Mouse (Mus musculus): ENCODE results near the gene Tpbpa. TPM values are rescaled to one million over a fixed set of nuclear protein-coding genes. Genes with fewer than 3 reads are reported as not detected.
"Not testable (repeated sequence)": the region's sequence is repeated elsewhere in the genome, so short reads cannot be mapped to it uniquely, and the experiment has no call there.

Tpbpa gene
- total RNA-seq (2014; fragmentation: Nextera tagmentation) (not detected in 2 replicates), total RNA-seq (2017) (not detected in 2 replicates)

- not testable (repeated sequence) for ATAC-seq (replicated peaks; ENCODE audit: poor library complexity, severe bottlenecking)
Observed at GRCm38 (mm10) chr13:60941884-60942283, at the start of gene Tpbpa. Tpbpa (minus strand) TSS chr13:60941984.

- peak; percentile 67 for ATAC-seq (replicated peaks; ENCODE audit: poor library complexity, severe bottlenecking)
Observed at GRCm38 (mm10) chr13:60986915-60987314, 45.1 kb upstream of the Tpbpa start.

- peak; percentile 56 for ATAC-seq (replicated peaks; ENCODE audit: poor library complexity, severe bottlenecking)
Observed at GRCm38 (mm10) chr13:60972319-60972718, 30.5 kb upstream of the Tpbpa start.

DNA sequence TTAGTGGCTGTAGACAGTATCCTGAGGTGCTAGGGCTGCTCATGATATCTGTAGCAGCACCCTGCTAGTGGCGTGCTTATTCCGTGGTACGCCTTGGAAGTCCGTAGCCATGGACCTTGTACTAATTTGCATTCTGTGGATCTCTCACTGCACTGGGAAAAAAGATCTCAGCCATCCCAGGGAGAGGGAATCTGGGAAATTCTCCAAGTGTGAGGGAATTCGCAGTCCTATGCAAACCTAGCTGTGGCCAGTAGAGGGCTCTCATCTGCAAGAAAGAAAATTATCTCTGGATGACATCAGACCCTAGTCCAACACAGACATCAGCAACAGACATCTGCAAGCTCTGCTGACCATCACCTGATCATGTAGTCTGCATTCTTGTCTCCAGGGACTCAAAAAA lies 22.2 kb upstream of the Tpbpa start:
- ATAC-seq (replicated peaks; ENCODE audit: poor library complexity, severe bottlenecking), result peak; percentile 67

DNA sequence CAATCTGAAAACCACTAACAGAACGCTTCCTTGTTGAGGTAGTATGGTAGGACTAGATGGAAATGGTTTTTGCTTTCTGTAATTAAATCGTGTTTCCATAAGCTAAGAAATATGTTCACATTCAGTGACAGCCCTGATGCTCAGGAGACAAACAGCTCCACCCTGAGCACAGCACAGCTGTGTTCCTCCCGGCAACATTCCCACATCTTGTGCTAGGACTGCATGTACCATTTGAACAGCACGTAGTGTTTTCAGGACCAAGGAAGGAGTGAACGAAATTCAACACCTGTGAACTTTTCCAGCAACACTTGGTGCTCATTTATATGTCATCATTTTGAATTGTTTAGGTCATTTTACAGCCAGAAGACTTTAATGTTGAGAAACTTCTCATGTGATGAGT lies 19.9 kb upstream of the Tpbpa start:
- ATAC-seq (replicated peaks; ENCODE audit: poor library complexity, severe bottlenecking), result no peak

DNA sequence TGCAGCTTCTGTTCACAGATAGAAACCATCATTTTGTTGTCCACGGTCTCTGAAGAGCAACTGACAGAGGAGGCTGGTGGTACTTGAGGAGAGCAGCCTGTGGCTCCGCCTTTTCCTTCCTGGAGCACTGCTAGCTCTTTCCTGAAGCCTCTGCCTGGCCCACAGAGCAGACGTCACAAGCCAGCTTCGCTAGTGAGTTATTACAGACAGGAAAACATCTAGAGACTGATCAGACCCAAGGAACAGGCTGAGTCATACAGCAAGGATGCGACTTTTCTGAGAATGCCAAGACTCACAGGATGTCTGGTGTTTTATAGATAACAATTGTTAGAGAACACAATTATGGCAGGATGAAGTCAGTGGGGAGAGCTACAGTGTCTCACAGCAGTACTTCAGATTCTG lies 5.3 kb downstream of the Tpbpa start, which contains the start of the genes Gm49391 and Ctla2a:
Gene Gm49391 (minus strand): TSS at position 72 of the 402 bp plus-strand sequence.
Gene Ctla2a (minus strand): TSS at position 126 of the 402 bp plus-strand sequence.
- peak; percentile 99 for ATAC-seq (replicated peaks; ENCODE audit: poor library complexity, severe bottlenecking)

DNA sequence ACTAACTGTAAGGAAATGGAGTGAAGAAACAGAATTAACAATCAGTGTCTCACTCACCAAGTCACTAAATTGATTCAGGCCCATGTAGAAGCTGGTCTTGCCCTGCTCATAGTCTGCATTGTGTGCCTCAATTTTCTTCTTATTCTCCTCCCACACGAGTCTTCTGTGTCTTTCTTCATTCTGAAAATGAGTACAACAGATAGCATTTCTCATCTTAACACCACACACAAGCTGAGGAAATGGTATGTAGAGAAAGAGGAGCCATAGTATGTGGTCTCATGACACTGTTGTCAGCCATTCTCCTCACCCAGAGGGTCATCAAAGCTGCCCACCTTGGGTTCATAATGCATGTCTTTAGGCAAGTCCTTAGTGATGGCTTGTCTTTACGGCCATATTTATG lies 6.3 kb downstream of the Tpbpa start, which contains the start of gene Gm49393:
Gene Gm49393 (minus strand): TSS at position 101 of the 400 bp plus-strand sequence.
- ATAC-seq (replicated peaks; ENCODE audit: poor library complexity, severe bottlenecking), result not testable (repeated sequence)

GRCm38 (mm10) chr13:60904780-60905179 lies 37.0 kb downstream of the Tpbpa start, which contains the start of gene Tpbpb:
Tpbpb (minus strand) TSS chr13:60904880.
- not testable (repeated sequence) for ATAC-seq (replicated peaks; ENCODE audit: poor library complexity, severe bottlenecking)

DNA sequence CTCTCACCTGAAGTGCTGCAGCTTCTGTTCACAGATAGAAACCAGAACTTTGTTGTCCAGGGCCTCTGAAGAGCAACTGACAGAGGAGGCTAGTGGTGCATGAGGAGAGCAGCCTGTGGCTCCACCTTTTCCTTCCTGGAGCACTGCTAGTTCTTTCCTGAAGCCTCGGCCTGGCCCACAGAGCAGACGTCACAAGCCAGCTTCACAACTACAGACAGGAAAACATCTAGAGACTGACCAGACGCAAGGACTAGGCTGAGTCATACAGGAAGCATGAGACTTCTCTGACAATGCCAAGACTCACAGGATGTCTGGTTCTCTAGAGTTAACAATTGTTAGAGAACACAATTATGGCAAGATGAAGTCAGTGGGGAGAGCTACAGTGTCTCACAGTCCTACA lies 44.5 kb downstream of the Tpbpa start, which contains the start of gene Ctla2b:
Gene Ctla2b (minus strand): TSS at position 120 of the 400 bp plus-strand sequence.
- peak; percentile 97 for ATAC-seq (replicated peaks; ENCODE audit: poor library complexity, severe bottlenecking)

DNA sequence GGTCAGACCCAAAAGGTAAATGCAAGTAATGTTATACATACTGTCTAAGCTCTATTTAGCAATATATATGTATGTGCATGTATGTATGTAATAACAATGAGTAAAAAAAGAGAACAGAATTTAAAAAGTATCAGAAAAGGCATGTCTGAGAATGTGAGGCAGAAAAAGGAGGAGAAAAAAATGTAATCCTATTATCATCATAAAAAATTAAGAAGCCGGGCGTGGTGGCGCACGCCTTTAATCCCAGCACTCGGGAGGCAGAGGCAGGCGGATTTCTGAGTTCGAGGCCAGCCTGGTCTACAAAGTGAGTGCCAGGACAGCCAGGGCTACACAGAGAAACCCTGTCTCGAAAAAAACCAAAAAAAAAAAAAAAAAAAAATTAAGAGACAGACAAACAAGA lies 45.0 kb downstream of the Tpbpa start, which contains the start of gene Gm49392:
Gene Gm49392 (minus strand): TSS at position 101 of the 400 bp plus-strand sequence.
- ATAC-seq (replicated peaks; ENCODE audit: poor library complexity, severe bottlenecking), result not testable (repeated sequence)

- ATAC-seq (replicated peaks; ENCODE audit: poor library complexity, severe bottlenecking), result no peak
Observed at GRCm38 (mm10) chr13:60895406-60896160, 46.2 kb downstream of the Tpbpa start.

DNA sequence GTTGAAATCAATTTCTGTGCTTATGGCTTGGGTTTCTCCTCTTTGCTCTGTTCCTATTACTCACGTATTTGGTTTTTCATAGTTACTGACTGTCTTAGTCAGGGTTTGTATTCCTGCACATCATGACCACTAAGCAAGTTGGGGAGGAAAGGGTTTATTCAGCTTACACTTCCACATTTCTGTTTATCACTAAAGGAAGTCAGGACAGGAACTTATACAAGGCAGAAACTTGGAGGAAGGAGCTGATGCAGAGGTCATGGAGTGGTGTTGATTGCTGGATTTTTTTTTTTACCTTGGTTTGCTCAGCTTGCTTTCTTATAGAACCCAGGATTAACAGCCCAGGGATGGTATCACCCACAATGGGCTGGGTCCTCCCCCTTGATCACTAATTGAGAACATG lies 49.5 kb downstream of the Tpbpa start:
- 0 out of 2 replicates have a peak, but pooled peaks have one; percentile 27 for ATAC-seq (replicated peaks; ENCODE audit: poor library complexity, severe bottlenecking)

Other genes starting within 250 kb of the Tpbpa start
- not detected in 2 replicates for gene BC051665, start 155.6 kb downstream of the Tpbpa start, total RNA-seq (2014; fragmentation: Nextera tagmentation)
- gene BC051665, start 155.6 kb downstream of the Tpbpa start, total RNA-seq (2017), result not detected in 2 replicates
- not detected in 2 replicates for gene Ctsll3, start 139.1 kb downstream of the Tpbpa start, total RNA-seq (2014; fragmentation: Nextera tagmentation)
- not detected in 2 replicates for gene Ctsll3, start 139.1 kb downstream of the Tpbpa start, total RNA-seq (2017)
- 0.73 TPM in 1 of 2 replicates, not detected in the other for gene 4930486L24Rik, start 77.5 kb downstream of the Tpbpa start, total RNA-seq (2014; fragmentation: Nextera tagmentation)
- not detected in 2 replicates for gene 4930486L24Rik, start 77.5 kb downstream of the Tpbpa start, total RNA-seq (2017)
- gene Gm49392, start 45.1 kb downstream of the Tpbpa start, total RNA-seq (2014; fragmentation: Nextera tagmentation), result not detected in 2 replicates
- gene Gm49392, start 45.1 kb downstream of the Tpbpa start, total RNA-seq (2017), result 1.3 TPM in 1 of 2 replicates, not detected in the other
- 5.3 TPM in 1 of 2 replicates, not detected in the other for gene Ctla2b, start 44.5 kb downstream of the Tpbpa start, total RNA-seq (2014; fragmentation: Nextera tagmentation)
- 5.5 and 9.2 TPM in 2 replicates for gene Ctla2b, start 44.5 kb downstream of the Tpbpa start, total RNA-seq (2017)
- not detected in 2 replicates for gene Tpbpb, start 37.1 kb downstream of the Tpbpa start, total RNA-seq (2014; fragmentation: Nextera tagmentation)
- not detected in 2 replicates for gene Tpbpb, start 37.1 kb downstream of the Tpbpa start, total RNA-seq (2017)
- not detected in 2 replicates for gene Gm49393, start 6.4 kb downstream of the Tpbpa start, total RNA-seq (2014; fragmentation: Nextera tagmentation)
- 0.69 TPM in 1 of 2 replicates, not detected in the other for gene Gm49393, start 6.4 kb downstream of the Tpbpa start, total RNA-seq (2017)
- gene Gm49391, start 5.4 kb downstream of the Tpbpa start, total RNA-seq (2014; fragmentation: Nextera tagmentation), result not detected in 2 replicates
- 4.5 TPM in 1 of 2 replicates, not detected in the other for gene Gm49391, start 5.4 kb downstream of the Tpbpa start, total RNA-seq (2017)
- 11.0 and 14.0 TPM in 2 replicates for gene Ctla2a, start 5.4 kb downstream of the Tpbpa start, total RNA-seq (2014; fragmentation: Nextera tagmentation)
- 14.9 and 24.9 TPM in 2 replicates for gene Ctla2a, start 5.4 kb downstream of the Tpbpa start, total RNA-seq (2017)
- gene Ctsj, start 64.0 kb upstream of the Tpbpa start, total RNA-seq (2014; fragmentation: Nextera tagmentation), result not detected in 2 replicates
- not detected in 2 replicates for gene Ctsj, start 64.0 kb upstream of the Tpbpa start, total RNA-seq (2017)
- not detected in 2 replicates for gene Ctsq, start 98.6 kb upstream of the Tpbpa start, total RNA-seq (2014; fragmentation: Nextera tagmentation)
- not detected in 2 replicates for gene Ctsq, start 98.6 kb upstream of the Tpbpa start, total RNA-seq (2017)
- gene Ctsr, start 222.3 kb upstream of the Tpbpa start, total RNA-seq (2014; fragmentation: Nextera tagmentation), result not detected in 2 replicates
- not detected in 2 replicates for gene Ctsr, start 222.3 kb upstream of the Tpbpa start, total RNA-seq (2017)